In the genomic region with DNA sequence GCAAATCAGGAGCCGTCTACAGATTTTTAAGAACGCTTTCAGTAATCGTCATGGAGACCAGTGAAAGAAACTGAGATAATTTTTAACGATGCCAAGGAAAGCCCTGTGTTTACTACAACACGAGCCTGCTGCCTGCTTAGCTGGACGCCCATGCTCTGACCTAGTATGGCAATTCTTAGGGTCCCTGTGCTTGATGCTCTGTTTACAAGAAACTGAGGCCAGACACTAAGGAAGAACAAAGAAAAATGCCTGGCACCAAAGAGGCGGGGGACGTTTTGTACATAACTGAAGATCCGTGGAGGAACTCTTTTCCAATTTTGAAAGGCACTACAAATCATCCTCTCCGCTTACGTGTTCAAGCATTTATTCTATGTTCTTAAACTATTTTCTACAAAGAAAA, we compare ENCODE assay signal across 8 mouse cellular contexts. TPM values are rescaled to one million over a fixed set of nuclear protein-coding genes. Genes with fewer than 3 reads are reported as not detected.
DNase-seq lines count a peak whose midpoint lies in the region; ATAC-seq and TF ChIP-seq lines count a peak whose summit lies in the region.

No protein-coding gene starts in this region.

- DNase-seq in cerebellum, adult 2 months: peak; percentile 18 to 25
- no peak for DNase-seq in cerebellum, adult 9-10 months
- DNase-seq in forebrain, embryonic 11.5 days (ENCODE audit: low spot score): peak; percentile 52
- DNase-seq in midbrain, embryonic 11.5 days (ENCODE audit: low spot score, missing footprints): peak; percentile 88
- no peak for DNase-seq in adrenal gland, postnatal 14 days
- DNase-seq in right cerebral cortex, postnatal 25 days: no peak

- H3K27me3 ChIP-seq in cerebellum, adult 2 months (ENCODE audit: control insufficient read depth, insufficient read depth, low read length): no peaks in the 10 kb centered on the region
- H3K27me3 ChIP-seq in E14TG2a.4 (ENCODE audit: insufficient read depth, low read length): peaks cover 13% of the 10 kb centered on the region
- no peaks in the 10 kb centered on the region for H3K27me3 ChIP-seq in forebrain, embryonic 11.5 days (ENCODE audit: control insufficient read depth, insufficient read depth, low read length)
- H3K27me3 ChIP-seq in intestine, postnatal 0 days (replicated peaks; ENCODE audit: control insufficient read depth, insufficient read depth, low read length): no peaks in the 10 kb centered on the region
- H3K27me3 ChIP-seq in midbrain, embryonic 11.5 days (ENCODE audit: control insufficient read depth, insufficient read depth, low read length): no peaks in the 10 kb centered on the region

- no peak for TF ChIP-seq POLR2A in cerebellum, adult 2 months (IDR thresholded peaks at IDR 0.05; ENCODE audit: borderline replicate concordance, insufficient read depth, low read length)

- TF ChIP-seq CTCF in cerebellum, adult 2 months (IDR thresholded peaks at IDR 0.05; ENCODE audit: borderline replicate concordance, insufficient read depth, low read depth, low read length): no peak
- TF ChIP-seq CTCF in E14TG2a.4 (conservative IDR thresholded peaks at IDR 0.05; ENCODE audit: low read length): no peak
- TF ChIP-seq CTCF in intestine, postnatal 0 days (IDR thresholded peaks at IDR 0.05; ENCODE audit: low read depth): no peak

- WGBS in cerebellum, adult 2 months: 2% methylated on average over 11 of the region's 11 CpGs
- 7% methylated on average over 11 of the region's 11 CpGs for WGBS in forebrain, embryonic 11.5 days
- 7% methylated on average over 11 of the region's 11 CpGs for WGBS in intestine, postnatal 0 days
- 7% methylated on average over 11 of the region's 11 CpGs for WGBS in midbrain, embryonic 11.5 days

- no peaks in the 10 kb centered on the region; the same call in 1 of the 2 replicates for H3K4me1 ChIP-seq in cerebellum, adult 2 months (ENCODE audit: control insufficient read depth, insufficient read depth, low read length)
- H3K4me1 ChIP-seq in E14TG2a.4 (replicated peaks; ENCODE audit: low read depth, low read length): peaks cover 13% of the 10 kb centered on the region
- H3K4me1 ChIP-seq in forebrain, embryonic 11.5 days (replicated peaks; ENCODE audit: control insufficient read depth, insufficient read depth, low read length): no peaks in the 10 kb centered on the region; the same call in 1 of the 2 replicates
- H3K4me1 ChIP-seq in intestine, postnatal 0 days (replicated peaks; ENCODE audit: control insufficient read depth, insufficient read depth, low read length): no peaks in the 10 kb centered on the region
- peaks cover 11% of the 10 kb centered on the region for H3K4me1 ChIP-seq in midbrain, embryonic 11.5 days (ENCODE audit: control insufficient read depth, insufficient read depth, low read length)

- peak overlapping the region; percentile 80 for H3K9ac ChIP-seq in forebrain, embryonic 11.5 days (ENCODE audit: low read length)
- H3K9ac ChIP-seq in intestine, postnatal 0 days (ENCODE audit: low read depth, low read length): peak overlapping the region; percentile 87
- peak overlapping the region; percentile 81 for H3K9ac ChIP-seq in midbrain, embryonic 11.5 days (ENCODE audit: low read length)

- H3K4me3 ChIP-seq in cerebellum, adult 2 months (replicated peaks; ENCODE audit: insufficient read depth, low read depth, low read length): peak overlapping the region; percentile 86
- H3K4me3 ChIP-seq in E14TG2a.4 (replicated peaks; ENCODE audit: low read length): peak overlapping the region; percentile 93
- H3K4me3 ChIP-seq in forebrain, embryonic 11.5 days (ENCODE audit: low read depth, low read length): peak overlapping the region; percentile 75
- H3K4me3 ChIP-seq in intestine, postnatal 0 days (ENCODE audit: low read depth, low read length): peak overlapping the region; percentile 77
- H3K4me3 ChIP-seq in midbrain, embryonic 11.5 days (ENCODE audit: low read depth, low read length): peak overlapping the region; percentile 75

- no peaks in the 10 kb centered on the region for H3K9me3 ChIP-seq in E14TG2a.4 (ENCODE audit: low read length)
- H3K9me3 ChIP-seq in forebrain, embryonic 11.5 days (ENCODE audit: control insufficient read depth, low read length): no peaks in the 10 kb centered on the region
- no peaks in the 10 kb centered on the region for H3K9me3 ChIP-seq in intestine, postnatal 0 days (ENCODE audit: control insufficient read depth)
- no peaks in the 10 kb centered on the region for H3K9me3 ChIP-seq in midbrain, embryonic 11.5 days (ENCODE audit: control insufficient read depth, low read length)

- H3K27ac ChIP-seq in cerebellum, adult 2 months (ENCODE audit: insufficient read depth, low read length): no peak overlapping the region
- no peak overlapping the region; the same call in 1 of the 2 replicates for H3K27ac ChIP-seq in forebrain, embryonic 11.5 days (ENCODE audit: low read depth, low read length)
- peak overlapping the region; percentile 98; the same call in 1 of the 2 replicates for H3K27ac ChIP-seq in intestine, postnatal 0 days (ENCODE audit: low read depth, low read length)
- H3K27ac ChIP-seq in midbrain, embryonic 11.5 days (ENCODE audit: low read depth, low read length): peak overlapping the region; percentile 90

- no peaks in the 10 kb centered on the region for H3K36me3 ChIP-seq in E14TG2a.4 (ENCODE audit: insufficient read depth, low read length)
- H3K36me3 ChIP-seq in forebrain, embryonic 11.5 days (ENCODE audit: control insufficient read depth, insufficient read depth, low read length): no peaks in the 10 kb centered on the region
- no peaks in the 10 kb centered on the region for H3K36me3 ChIP-seq in intestine, postnatal 0 days (ENCODE audit: control insufficient read depth, insufficient read depth)
- no peaks in the 10 kb centered on the region for H3K36me3 ChIP-seq in midbrain, embryonic 11.5 days (ENCODE audit: control insufficient read depth, insufficient read depth, low read length)

- peak overlapping the region; percentile 74 for H3K4me2 ChIP-seq in forebrain, embryonic 11.5 days (ENCODE audit: low read depth, low read length, severe bottlenecking)
- H3K4me2 ChIP-seq in intestine, postnatal 0 days (replicated peaks; ENCODE audit: low read depth): peak overlapping the region; percentile 85
- peak overlapping the region; percentile 75 for H3K4me2 ChIP-seq in midbrain, embryonic 11.5 days

- no peak for ATAC-seq in forebrain, embryonic 11.5 days (replicated peaks; ENCODE audit: low FRiP score)
- no peak for ATAC-seq in intestine, postnatal 0 days
- no peak for ATAC-seq in midbrain, embryonic 11.5 days (ENCODE audit: low FRiP score)

RNA-seq across cellular contexts. Expression of a gene that starts 1.1 kb away (rescaled TPM):
- polyA plus RNA-seq in cerebellum, adult 2 months (2012; rRNA removed): 17.6 and 18.8 TPM in 2 replicates
- 13.2 and 15.5 TPM in 2 replicates for polyA plus RNA-seq in forebrain, embryonic 11.5 days (2014; fragmentation: Nextera tagmentation; extraction: Ambion mirVana)
- 4.5 and 5.0 TPM in 2 replicates for polyA plus RNA-seq in intestine, postnatal 0 days (2015; fragmentation: Nextera tagmentation; extraction: Ambion mirVana)
- polyA plus RNA-seq in midbrain, embryonic 11.5 days (2014; fragmentation: Nextera tagmentation; extraction: Ambion mirVana): 14.6 and 15.7 TPM in 2 replicates
- total RNA-seq in adrenal gland, postnatal 14 days (2021): 24.2 and 28.6 TPM in 2 replicates

Comparison
In these comparisons a context has a peak if more than half of its experiments do, and no peak if none do; other contexts are left out.
1. DNase-seq: peak in cerebellum, adult 2 months (2 of 2), forebrain, embryonic 11.5 days (single experiment) and midbrain, embryonic 11.5 days (single experiment); none in cerebellum, adult 9-10 months (single experiment), adrenal gland, postnatal 14 days (single experiment) and right cerebral cortex, postnatal 25 days (single experiment).
2. H3K27ac ChIP-seq: peak in intestine, postnatal 0 days (single experiment) and midbrain, embryonic 11.5 days (single experiment); none in cerebellum, adult 2 months (single experiment) and forebrain, embryonic 11.5 days (single experiment).
3. Peak in every context shown above with its lines, with median percentiles within 50 percentile points of each other: H3K4me3 ChIP-seq, H3K4me2 ChIP-seq and H3K9ac ChIP-seq.